Mouse (Mus musculus): ENCODE measurements around the gene Gm27029. TPM values are rescaled to one million over a fixed set of nuclear protein-coding genes. Genes with fewer than 3 reads are reported as not detected.
A peak's percentile ranks its signal among the peaks of the same experiment; 100 is the strongest.
"Not testable (repeated sequence)": the region's sequence is repeated elsewhere in the genome, so short reads cannot be mapped to it uniquely, and the experiment has no call there.

The Gm27029 gene
- polyA plus RNA-seq, 1 experiment: 7.1 TPM

DNA sequence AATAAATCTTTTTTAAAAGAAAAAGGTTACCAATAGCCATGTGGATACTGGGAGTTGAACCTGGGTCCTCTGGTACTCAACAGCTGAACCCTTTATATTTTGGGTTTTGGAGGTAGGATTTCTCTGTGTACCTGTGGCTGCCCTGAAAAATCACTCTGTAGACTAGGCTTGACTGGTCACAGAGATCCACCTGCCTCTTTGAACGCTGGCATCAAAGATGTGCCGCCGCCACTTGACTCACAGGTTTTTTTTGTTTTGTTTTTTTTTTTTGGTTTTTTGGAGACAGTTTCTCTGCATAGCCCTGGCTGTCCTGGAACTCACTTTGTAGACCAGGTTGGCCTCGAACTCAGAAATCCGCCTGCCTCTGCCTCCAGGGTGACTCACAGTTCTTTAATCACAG lies 23.2 kb upstream of the Gm27029 start:
- 0 out of 2 replicates have a peak overlapping the region, but pooled peaks have one; percentile 26 for H3K27ac ChIP-seq (replicated peaks; ENCODE audit: low read depth, low read length)
- H3K4me3 ChIP-seq (ENCODE audit: insufficient read depth, low read depth, low read length): 0 out of 2 replicates have a peak overlapping the region, but pooled peaks have one; percentile 89

DNA sequence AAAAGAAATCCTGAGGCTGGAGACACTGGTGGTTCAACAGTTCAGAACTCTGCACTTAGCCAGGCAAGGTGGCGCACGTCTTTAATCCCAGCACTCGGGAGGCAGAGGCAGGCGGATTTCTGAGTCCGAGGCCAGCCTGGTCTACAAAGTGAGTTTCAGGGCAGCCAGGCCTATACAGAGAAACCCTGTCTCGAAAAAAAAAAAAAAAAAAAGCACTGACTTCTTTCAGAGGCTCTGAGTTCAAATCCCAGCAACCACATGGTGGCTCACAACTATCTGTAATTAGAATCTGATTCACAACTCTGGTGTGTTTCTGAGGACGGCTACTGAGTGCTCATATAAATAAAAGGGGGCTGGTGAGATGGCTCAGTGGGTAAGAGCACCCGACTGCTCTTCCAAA lies 22.3 kb upstream of the Gm27029 start:
- H3K4me3 ChIP-seq (ENCODE audit: insufficient read depth, low read depth, low read length); H3K27ac ChIP-seq (replicated peaks; ENCODE audit: low read depth, low read length): not testable (repeated sequence)
- H3K4me1 ChIP-seq (ENCODE audit: control insufficient read depth, insufficient read depth, insufficient read length, low read length): peaks cover 13% of the 10 kb centered on the region

More for the DNA sequence above, 23.2 kb upstream of the Gm27029 start:
- H3K4me1 ChIP-seq (ENCODE audit: control insufficient read depth, insufficient read depth, insufficient read length, low read length): peaks cover 16% of the 10 kb centered on the region

GRCm38 (mm10) chr11:101446319-101446718 lies 21.7 kb upstream of the Gm27029 start:
- Histone ChIP-seq H3K4me1 (ENCODE audit: control insufficient read depth, insufficient read depth, insufficient read length, low read length) (peaks cover 9% of the 10 kb centered on the region; the same call in 1 of the 2 replicates), H3K27ac (replicated peaks; ENCODE audit: low read depth, low read length) (no peak overlapping the region), H3K4me3 (ENCODE audit: insufficient read depth, low read depth, low read length) (no peak overlapping the region)

GRCm38 (mm10) chr11:101442760-101443159 lies 18.2 kb upstream of the Gm27029 start:
- peak overlapping the region; percentile 66 for H3K4me3 ChIP-seq (ENCODE audit: insufficient read depth, low read depth, low read length)
- peaks cover 5% of the 10 kb centered on the region; the same call in 1 of the 2 replicates for H3K4me1 ChIP-seq (ENCODE audit: control insufficient read depth, insufficient read depth, insufficient read length, low read length)
- H3K27ac ChIP-seq (replicated peaks; ENCODE audit: low read depth, low read length): peak overlapping the region; percentile 36

- peaks cover 5% of the 10 kb centered on the region; the same call in 1 of the 2 replicates for H3K4me1 ChIP-seq (ENCODE audit: control insufficient read depth, insufficient read depth, insufficient read length, low read length)
- H3K27ac ChIP-seq (replicated peaks; ENCODE audit: low read depth, low read length): peak within 1 kb of the TSS; percentile 36
- peak within 1 kb of the TSS; percentile 66 for H3K4me3 ChIP-seq (ENCODE audit: insufficient read depth, low read depth, low read length)
Observed at GRCm38 (mm10) chr11:101442127-101442693, 17.6 kb upstream of the Gm27029 start, which contains the start of gene Rpl27. Rpl27 (plus strand) TSS chr11:101442298.

DNA sequence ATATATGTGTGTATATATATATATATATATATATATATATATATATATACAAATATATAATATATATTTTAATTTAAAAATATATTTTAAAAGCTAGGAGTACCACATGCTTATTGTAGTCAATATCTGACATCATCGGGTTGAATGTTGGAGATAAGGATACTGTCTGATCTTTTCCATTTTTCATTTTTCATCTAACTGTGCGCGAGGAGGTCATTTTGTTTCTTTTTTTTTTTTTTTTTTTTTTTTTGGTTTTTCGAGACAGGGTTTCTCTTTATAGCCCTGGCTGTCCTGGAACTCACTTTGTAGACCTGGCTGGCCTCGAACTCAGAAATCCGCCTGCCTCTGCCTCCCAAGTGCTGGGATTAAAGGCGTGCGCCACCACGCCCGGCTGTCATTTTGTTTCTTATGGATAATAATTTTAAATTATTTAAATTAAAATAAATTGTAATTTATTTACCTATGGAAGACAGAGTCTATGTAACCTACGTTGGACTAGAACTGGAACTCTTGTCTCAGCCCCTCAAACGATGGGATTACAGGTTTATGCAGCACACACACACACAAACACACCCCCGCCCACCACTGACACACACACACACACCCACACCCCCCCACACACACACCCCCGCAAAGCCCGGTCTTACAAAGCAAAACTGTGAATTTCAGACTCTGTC lies 17.0 kb upstream of the Gm27029 start:
- not testable (repeated sequence) for H3K4me3 ChIP-seq (ENCODE audit: insufficient read depth, low read depth, low read length); H3K4me1 ChIP-seq (ENCODE audit: control insufficient read depth, insufficient read depth, insufficient read length, low read length); H3K27ac ChIP-seq (replicated peaks; ENCODE audit: low read depth, low read length)

GRCm38 (mm10) chr11:101438006-101438405 lies 13.4 kb upstream of the Gm27029 start:
- not testable (repeated sequence) for H3K27ac ChIP-seq (replicated peaks; ENCODE audit: low read depth, low read length); H3K4me3 ChIP-seq (ENCODE audit: insufficient read depth, low read depth, low read length); H3K4me1 ChIP-seq (ENCODE audit: control insufficient read depth, insufficient read depth, insufficient read length, low read length)

GRCm38 (mm10) chr11:101436916-101437315 lies 12.3 kb upstream of the Gm27029 start:
- H3K4me3 ChIP-seq (ENCODE audit: insufficient read depth, low read depth, low read length): no peak overlapping the region
- no peak overlapping the region for H3K27ac ChIP-seq (replicated peaks; ENCODE audit: low read depth, low read length)
- no peaks in the 10 kb centered on the region for H3K4me1 ChIP-seq (ENCODE audit: control insufficient read depth, insufficient read depth, insufficient read length, low read length)

- Histone ChIP-seq H3K4me3 (ENCODE audit: insufficient read depth, low read depth, low read length) (no peak overlapping the region), H3K4me1 (ENCODE audit: control insufficient read depth, insufficient read depth, insufficient read length, low read length) (no peaks in the 10 kb centered on the region), H3K27ac (replicated peaks; ENCODE audit: low read depth, low read length) (no peak overlapping the region)
Observed at GRCm38 (mm10) chr11:101435831-101436230, 11.2 kb upstream of the Gm27029 start.

DNA sequence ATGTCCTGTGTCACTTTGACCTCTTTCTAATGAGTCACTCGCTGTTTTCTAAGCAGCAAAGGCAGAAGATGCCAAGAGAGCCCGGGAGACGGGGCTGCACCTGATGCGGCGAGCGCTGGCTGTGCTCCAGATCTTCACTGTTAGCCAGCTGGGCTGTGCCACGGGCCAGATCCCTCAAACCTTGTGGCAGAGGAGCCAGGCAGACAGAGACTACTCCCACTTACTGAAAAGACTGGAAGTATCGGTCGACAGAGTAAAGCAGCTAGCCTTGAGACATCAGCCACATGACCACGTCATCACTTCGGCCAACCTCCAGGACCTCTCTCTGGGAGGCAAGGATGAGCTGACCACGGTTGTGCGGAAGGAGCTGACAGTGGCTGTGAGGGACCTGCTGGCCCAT lies 8.8 kb upstream of the Gm27029 start:
- Histone ChIP-seq H3K4me3 (ENCODE audit: insufficient read depth, low read depth, low read length) (no peak overlapping the region), H3K4me1 (ENCODE audit: control insufficient read depth, insufficient read depth, insufficient read length, low read length) (no peaks in the 10 kb centered on the region), H3K27ac (replicated peaks; ENCODE audit: low read depth, low read length) (no peak overlapping the region)

GRCm38 (mm10) chr11:101431327-101431726 lies 6.7 kb upstream of the Gm27029 start:
- no peaks in the 10 kb centered on the region; the same call in 1 of the 2 replicates for H3K4me1 ChIP-seq (ENCODE audit: control insufficient read depth, insufficient read depth, insufficient read length, low read length)
- no peak overlapping the region for H3K4me3 ChIP-seq (ENCODE audit: insufficient read depth, low read depth, low read length)
- H3K27ac ChIP-seq (replicated peaks; ENCODE audit: low read depth, low read length): no peak overlapping the region

- peaks cover 8% of the 10 kb centered on the region for H3K4me1 ChIP-seq (ENCODE audit: control insufficient read depth, insufficient read depth, insufficient read length, low read length)
- H3K27ac ChIP-seq (replicated peaks; ENCODE audit: low read depth, low read length): no peak overlapping the region
- peak overlapping the region; percentile 93 for H3K4me3 ChIP-seq (ENCODE audit: insufficient read depth, low read depth, low read length)
Observed at GRCm38 (mm10) chr11:101426165-101426564, 1.6 kb upstream of the Gm27029 start.

DNA sequence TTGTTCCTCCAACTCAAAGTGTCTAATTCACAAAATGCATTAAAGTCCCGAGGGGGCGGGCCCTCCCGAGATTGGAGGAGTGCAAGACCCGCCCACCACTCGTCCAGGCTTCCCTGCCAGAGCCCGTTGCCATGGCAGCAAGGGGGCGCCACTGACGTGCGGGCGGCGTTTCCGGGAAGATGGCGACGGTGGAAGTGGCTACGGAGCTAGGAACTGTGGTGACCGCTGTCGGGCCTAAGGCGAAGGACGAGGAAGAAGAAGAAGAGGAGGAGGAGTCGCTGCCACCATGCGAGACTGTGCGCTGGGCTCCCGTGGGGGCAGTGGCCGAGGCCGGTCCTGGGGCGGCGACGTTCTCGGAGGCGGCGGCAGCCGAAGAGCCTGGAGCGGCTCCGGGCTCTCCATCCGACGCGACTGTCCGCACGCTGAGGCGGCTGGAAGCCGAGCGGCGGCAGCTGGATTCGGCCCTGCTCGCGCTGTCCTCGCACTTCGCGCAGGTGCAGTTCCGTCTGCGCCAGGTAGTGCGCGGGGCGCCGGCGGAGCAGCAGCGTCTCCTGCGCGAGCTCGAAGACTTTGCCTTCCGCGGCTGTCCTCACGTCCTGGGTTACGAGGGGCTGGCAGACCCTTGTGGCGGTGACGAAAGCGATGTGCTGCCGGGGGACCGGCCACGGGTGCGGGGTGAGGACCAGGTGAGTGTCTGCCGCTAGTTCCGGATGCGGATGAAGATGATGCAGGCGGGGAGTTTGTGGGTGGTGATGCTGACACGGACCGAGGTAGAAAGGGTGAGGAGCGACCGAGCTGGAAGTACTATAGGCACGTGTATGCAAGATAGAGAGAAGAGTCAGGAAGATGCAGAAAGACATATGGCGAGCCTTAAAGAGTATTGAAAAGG lies 573 bp upstream of the Gm27029 start, which contains the start of the genes Rundc1 and Ptges3l:
Rundc1 (plus strand) TSS at position 161 of the 889 bp plus-strand sequence.
Ptges3l (minus strand) TSS at position 409 of the 889 bp plus-strand sequence.
- peak within 1 kb of the TSS; percentile 93 for H3K4me3 ChIP-seq (ENCODE audit: insufficient read depth, low read depth, low read length)

DNA sequence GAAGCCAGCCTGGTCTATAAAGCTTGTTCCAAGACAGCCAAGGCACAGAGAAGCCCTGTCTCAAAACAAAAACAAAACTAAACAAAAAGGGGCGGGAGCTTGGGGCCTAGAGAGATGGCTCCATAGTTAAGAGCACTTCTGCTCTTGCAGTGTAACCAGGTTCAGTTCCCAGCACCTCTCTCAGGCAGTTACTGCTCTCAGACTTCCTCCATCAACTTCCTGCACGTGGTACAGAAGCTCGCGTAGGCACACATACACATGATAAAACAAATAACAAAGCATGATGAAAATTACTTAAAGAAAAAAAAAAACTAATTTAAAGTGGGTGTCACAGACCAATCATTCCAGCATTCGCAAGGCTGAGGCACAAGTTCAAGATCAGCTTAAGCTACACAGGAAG lies 4.4 kb downstream of the Gm27029 start:
- peaks cover 5% of the 10 kb centered on the region; the same call in 1 of the 2 replicates for H3K4me1 ChIP-seq (ENCODE audit: control insufficient read depth, insufficient read depth, insufficient read length, low read length)
- H3K27ac ChIP-seq (replicated peaks; ENCODE audit: low read depth, low read length): no peak overlapping the region
- no peak overlapping the region for H3K4me3 ChIP-seq (ENCODE audit: insufficient read depth, low read depth, low read length)

More for the DNA sequence above, 573 bp upstream of the Gm27029 start, which contains the start of the genes Rundc1 and Ptges3l:
- peak within 1 kb of the TSS; percentile 73 for H3K27ac ChIP-seq (replicated peaks; ENCODE audit: low read depth, low read length)
- peaks cover 8% of the 10 kb centered on the region for H3K4me1 ChIP-seq (ENCODE audit: control insufficient read depth, insufficient read depth, insufficient read length, low read length)

GRCm38 (mm10) chr11:101419610-101420009 lies 5.0 kb downstream of the Gm27029 start:
- no peak overlapping the region for H3K4me3 ChIP-seq (ENCODE audit: insufficient read depth, low read depth, low read length)
- H3K27ac ChIP-seq (replicated peaks; ENCODE audit: low read depth, low read length): no peak overlapping the region
- peaks cover 5% of the 10 kb centered on the region; the same call in 1 of the 2 replicates for H3K4me1 ChIP-seq (ENCODE audit: control insufficient read depth, insufficient read depth, insufficient read length, low read length)

All from brown adipose tissue, adult 24 weeks (tissue).